Mouse (Mus musculus): Measurements from ENCODE around the gene Tsc1.

DNA sequence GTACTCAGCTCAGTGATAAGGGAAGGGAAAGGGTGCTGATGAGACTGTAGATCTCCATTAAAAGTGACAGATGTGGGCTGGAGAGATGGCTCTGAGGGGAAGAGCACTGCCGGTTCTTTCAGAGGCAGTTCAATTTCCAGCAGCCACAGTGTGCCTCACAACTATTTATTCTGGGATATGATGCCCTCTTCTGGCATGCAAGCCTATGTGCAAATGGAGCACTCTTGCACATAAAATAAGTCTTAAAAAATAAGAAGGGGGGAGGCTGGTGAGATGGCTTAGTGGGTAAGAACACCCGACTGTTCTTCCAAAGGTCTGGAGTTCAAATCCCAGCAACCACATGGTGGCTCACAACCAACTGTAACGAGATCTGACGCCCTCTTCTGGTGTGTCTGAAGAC is 7.9 kb upstream of the Tsc1 start:
- peak; percentile 43 for TF ChIP-seq CTCF (IDR thresholded peaks at IDR 0.05; ENCODE audit: low read depth)
- no peak for TF ChIP-seq EP300 (IDR thresholded peaks at IDR 0.05; ENCODE audit: low read depth)

All from liver, postnatal 0 days (tissue).